Mouse (Mus musculus): ENCODE data around the gene Mlh1. TPM values are rescaled to one million over a fixed set of nuclear protein-coding genes. Genes with fewer than 3 reads are reported as not detected.

Mlh1 gene
- polyA plus RNA-seq, 1 experiment: 11.4 TPM

GRCm38 (mm10) chr9:111287956-111288355, 16.4 kb upstream of the Mlh1 start:
- H3K27me3 ChIP-seq (ENCODE audit: control insufficient read depth, insufficient read depth, insufficient read length): no peaks in the 10 kb centered on the region
- H3ac ChIP-seq (ENCODE audit: control insufficient read depth, insufficient read length): no peak overlapping the region
- no peak overlapping the region for H3K4me3 ChIP-seq
- no peaks in the 10 kb centered on the region for H3K79me2 ChIP-seq (ENCODE audit: control insufficient read depth, insufficient read depth)
- H3K4me2 ChIP-seq (ENCODE audit: low read depth): no peak overlapping the region
- H3K36me3 ChIP-seq (ENCODE audit: control insufficient read depth, insufficient read depth): no peaks in the 10 kb centered on the region
- TF ChIP-seq CEBPB (IDR thresholded peaks at IDR 0.05; ENCODE audit: insufficient read depth, poor library complexity, severe bottlenecking) (no peak), MAX (IDR thresholded peaks at IDR 0.05; ENCODE audit: low read depth) (no peak), SRF (IDR thresholded peaks at IDR 0.05; ENCODE audit: control insufficient read depth, insufficient read length, low read depth) (no peak)

DNA sequence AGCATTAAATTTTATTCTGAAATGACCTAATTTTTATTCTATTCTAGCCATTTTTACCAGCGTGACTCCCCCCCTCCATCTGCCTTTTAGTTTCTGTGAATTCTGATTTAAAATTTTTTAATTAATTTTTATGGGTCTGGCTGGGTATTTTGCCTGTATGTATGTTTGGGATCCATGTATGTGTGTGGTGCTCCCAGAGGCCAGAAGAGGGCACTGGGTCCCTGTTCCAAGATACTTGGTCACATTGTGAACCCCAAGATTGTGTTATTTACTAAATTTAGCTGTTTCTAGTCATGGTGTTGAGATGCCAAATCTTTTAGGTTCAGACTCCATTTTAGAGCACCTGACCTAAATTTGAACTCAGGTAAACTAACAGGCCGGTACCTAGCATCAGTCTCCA, 14.9 kb upstream of the Mlh1 start:
- Histone ChIP-seq H3K27me3 (ENCODE audit: control insufficient read depth, insufficient read depth, insufficient read length) (no peaks in the 10 kb centered on the region), H3ac (ENCODE audit: control insufficient read depth, insufficient read length) (no peak overlapping the region), H3K79me2 (ENCODE audit: control insufficient read depth, insufficient read depth) (no peaks in the 10 kb centered on the region), H3K4me3 (no peak overlapping the region), H3K36me3 (ENCODE audit: control insufficient read depth, insufficient read depth) (no peaks in the 10 kb centered on the region), H3K4me2 (ENCODE audit: low read depth) (no peak overlapping the region)
- TF ChIP-seq MYOD1 (IDR thresholded peaks at IDR 0.05; ENCODE audit: control insufficient read depth in 1 of 3, insufficient read length in 2 of 3, low read depth in 2 of 3): no peak
- TF ChIP-seq TCF12 (IDR thresholded peaks at IDR 0.05; ENCODE audit: insufficient read depth, poor library complexity, severe bottlenecking): no peak
- no peak for TF ChIP-seq USF1 (IDR thresholded peaks at IDR 0.05; ENCODE audit: low read depth)
- TF ChIP-seq E2F4 (IDR thresholded peaks at IDR 0.05; ENCODE audit: insufficient read depth): no peak

DNA sequence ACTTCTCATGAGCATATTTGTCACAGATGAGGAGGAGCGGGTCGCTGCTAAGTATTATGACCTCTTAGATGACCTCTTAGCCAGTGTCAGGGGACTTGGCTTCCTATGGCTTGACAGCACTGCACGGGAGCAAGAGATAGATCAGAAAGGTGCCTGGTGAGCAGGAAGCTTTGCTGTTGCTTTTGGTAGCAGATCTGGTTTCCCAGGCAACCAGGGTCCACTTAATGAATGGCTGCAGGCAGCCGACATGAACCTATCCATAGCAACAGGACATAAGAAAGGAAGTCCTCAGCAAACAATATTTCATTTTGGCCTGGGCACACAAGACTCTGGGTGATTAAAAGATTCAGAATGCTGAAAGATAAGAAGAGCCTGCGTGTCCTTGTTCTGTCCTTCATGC, 14.1 kb upstream of the Mlh1 start:
- TF ChIP-seq E2F4 (IDR thresholded peaks at IDR 0.05; ENCODE audit: insufficient read depth) (no peak), MYOD1 (IDR thresholded peaks at IDR 0.05; ENCODE audit: control insufficient read depth in 1 of 3, insufficient read length in 2 of 3, low read depth in 2 of 3) (no peak), TCF12 (IDR thresholded peaks at IDR 0.05; ENCODE audit: insufficient read depth, poor library complexity, severe bottlenecking) (no peak), MYOG (IDR thresholded peaks at IDR 0.05; ENCODE audit: control insufficient read depth in 1 of 3, insufficient read depth in 1 of 3, insufficient read length in 2 of 3, low read depth in 2 of 3) (no peak), REST (IDR thresholded peaks at IDR 0.05; ENCODE audit: insufficient read depth, insufficient read length) (no peak), POLR2AphosphoS2 (IDR thresholded peaks at IDR 0.05; ENCODE audit: insufficient read length, low read depth) (no peak), SRF (IDR thresholded peaks at IDR 0.05; ENCODE audit: control insufficient read depth, insufficient read length, low read depth) (no peak), MAX (IDR thresholded peaks at IDR 0.05; ENCODE audit: low read depth) (no peak), USF1 (IDR thresholded peaks at IDR 0.05; ENCODE audit: low read depth) (no peak), TCF3 (IDR thresholded peaks at IDR 0.05; ENCODE audit: insufficient read length, low read depth) (no peak), CEBPB (IDR thresholded peaks at IDR 0.05; ENCODE audit: insufficient read depth, poor library complexity, severe bottlenecking) (no peak), POLR2A (IDR thresholded peaks at IDR 0.05; ENCODE audit: insufficient read length, low read depth) (no peak)
- Histone ChIP-seq H3K4me2 (ENCODE audit: low read depth) (no peak overlapping the region), H3K79me2 (ENCODE audit: control insufficient read depth, insufficient read depth) (no peaks in the 10 kb centered on the region), H3K36me3 (ENCODE audit: control insufficient read depth, insufficient read depth) (no peaks in the 10 kb centered on the region), H3ac (ENCODE audit: control insufficient read depth, insufficient read length) (no peak overlapping the region), H3K27me3 (ENCODE audit: control insufficient read depth, insufficient read depth, insufficient read length) (no peaks in the 10 kb centered on the region), H3K4me3 (no peak overlapping the region)

DNA sequence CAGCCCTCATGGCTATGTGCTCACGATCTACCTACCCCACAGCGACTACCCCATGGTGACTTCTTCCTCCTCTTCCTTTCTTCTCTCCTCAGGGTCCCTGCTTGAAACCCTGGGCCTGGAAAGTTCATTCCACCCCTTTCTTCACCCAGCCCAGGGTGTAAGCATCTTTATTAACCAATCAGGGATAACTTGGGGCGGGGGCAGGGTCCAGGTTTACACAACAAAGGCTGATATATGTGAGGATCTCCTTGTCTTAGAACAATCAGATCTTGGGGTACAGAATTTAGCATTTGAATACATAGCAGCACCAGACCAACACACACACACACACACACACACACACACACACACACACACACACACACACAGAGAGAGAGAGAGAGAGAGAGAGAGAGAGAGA, 13.5 kb upstream of the Mlh1 start:
- Histone ChIP-seq H3K27me3 (ENCODE audit: control insufficient read depth, insufficient read depth, insufficient read length) (no peaks in the 10 kb centered on the region), H3ac (ENCODE audit: control insufficient read depth, insufficient read length) (no peak overlapping the region), H3K79me2 (ENCODE audit: control insufficient read depth, insufficient read depth) (no peaks in the 10 kb centered on the region), H3K4me2 (ENCODE audit: low read depth) (no peak overlapping the region), H3K36me3 (ENCODE audit: control insufficient read depth, insufficient read depth) (no peaks in the 10 kb centered on the region), H3K4me3 (no peak overlapping the region)
- TF ChIP-seq TCF12 (IDR thresholded peaks at IDR 0.05; ENCODE audit: insufficient read depth, poor library complexity, severe bottlenecking) (no peak), REST (IDR thresholded peaks at IDR 0.05; ENCODE audit: insufficient read depth, insufficient read length) (no peak), E2F4 (IDR thresholded peaks at IDR 0.05; ENCODE audit: insufficient read depth) (no peak), MYOG (IDR thresholded peaks at IDR 0.05; ENCODE audit: control insufficient read depth in 1 of 3, insufficient read depth in 1 of 3, insufficient read length in 2 of 3, low read depth in 2 of 3) (no peak), SRF (IDR thresholded peaks at IDR 0.05; ENCODE audit: control insufficient read depth, insufficient read length, low read depth) (no peak), TCF3 (IDR thresholded peaks at IDR 0.05; ENCODE audit: insufficient read length, low read depth) (no peak), MAX (IDR thresholded peaks at IDR 0.05; ENCODE audit: low read depth) (no peak)

DNA sequence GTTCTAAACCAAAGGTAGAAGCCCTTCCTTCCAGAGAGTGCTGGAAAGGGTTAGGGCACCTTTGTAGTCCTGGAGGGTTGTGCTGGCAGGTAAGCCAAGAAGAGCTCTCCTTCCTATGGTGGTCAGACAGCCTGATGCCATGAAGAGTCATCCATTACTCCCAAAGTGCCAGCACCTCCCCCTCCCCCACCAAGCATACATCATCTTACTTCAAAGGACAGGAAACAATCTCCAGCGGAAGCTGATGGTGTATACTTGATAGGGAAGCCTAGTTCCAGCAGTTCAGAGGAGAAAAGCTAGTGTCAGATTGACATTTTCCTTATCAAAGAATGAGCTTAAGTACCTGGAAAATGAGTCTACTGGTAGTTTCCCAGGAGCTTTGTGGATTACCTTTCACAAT, 3.6 kb upstream of the Mlh1 start:
- peak overlapping the region; percentile 93 for H3K4me3 ChIP-seq
- peaks cover 30% of the 10 kb centered on the region for H3K36me3 ChIP-seq (ENCODE audit: control insufficient read depth, insufficient read depth)
- no peaks in the 10 kb centered on the region for H3K27me3 ChIP-seq (ENCODE audit: control insufficient read depth, insufficient read depth, insufficient read length)
- H3K4me2 ChIP-seq (ENCODE audit: low read depth): peak overlapping the region; percentile 90
- TF ChIP-seq MYOD1 (IDR thresholded peaks at IDR 0.05; ENCODE audit: control insufficient read depth in 1 of 3, insufficient read length in 2 of 3, low read depth in 2 of 3) (no peak), MYOG (IDR thresholded peaks at IDR 0.05; ENCODE audit: control insufficient read depth in 1 of 3, insufficient read depth in 1 of 3, insufficient read length in 2 of 3, low read depth in 2 of 3) (no peak), POLR2A (IDR thresholded peaks at IDR 0.05; ENCODE audit: insufficient read length, low read depth) (no peak), E2F4 (IDR thresholded peaks at IDR 0.05; ENCODE audit: insufficient read depth) (no peak), POLR2AphosphoS2 (IDR thresholded peaks at IDR 0.05; ENCODE audit: insufficient read length, low read depth) (no peak), MAX (IDR thresholded peaks at IDR 0.05; ENCODE audit: low read depth) (no peak), TCF3 (IDR thresholded peaks at IDR 0.05; ENCODE audit: insufficient read length, low read depth) (no peak), CEBPB (IDR thresholded peaks at IDR 0.05; ENCODE audit: insufficient read depth, poor library complexity, severe bottlenecking) (no peak), TCF12 (IDR thresholded peaks at IDR 0.05; ENCODE audit: insufficient read depth, poor library complexity, severe bottlenecking) (no peak), REST (IDR thresholded peaks at IDR 0.05; ENCODE audit: insufficient read depth, insufficient read length) (no peak), SRF (IDR thresholded peaks at IDR 0.05; ENCODE audit: control insufficient read depth, insufficient read length, low read depth) (no peak), USF1 (IDR thresholded peaks at IDR 0.05; ENCODE audit: low read depth) (no peak)
- peaks cover 64% of the 10 kb centered on the region for H3K79me2 ChIP-seq (ENCODE audit: control insufficient read depth, insufficient read depth)
- H3ac ChIP-seq (ENCODE audit: control insufficient read depth, insufficient read length): no peak overlapping the region
